In the genomic region with DNA sequence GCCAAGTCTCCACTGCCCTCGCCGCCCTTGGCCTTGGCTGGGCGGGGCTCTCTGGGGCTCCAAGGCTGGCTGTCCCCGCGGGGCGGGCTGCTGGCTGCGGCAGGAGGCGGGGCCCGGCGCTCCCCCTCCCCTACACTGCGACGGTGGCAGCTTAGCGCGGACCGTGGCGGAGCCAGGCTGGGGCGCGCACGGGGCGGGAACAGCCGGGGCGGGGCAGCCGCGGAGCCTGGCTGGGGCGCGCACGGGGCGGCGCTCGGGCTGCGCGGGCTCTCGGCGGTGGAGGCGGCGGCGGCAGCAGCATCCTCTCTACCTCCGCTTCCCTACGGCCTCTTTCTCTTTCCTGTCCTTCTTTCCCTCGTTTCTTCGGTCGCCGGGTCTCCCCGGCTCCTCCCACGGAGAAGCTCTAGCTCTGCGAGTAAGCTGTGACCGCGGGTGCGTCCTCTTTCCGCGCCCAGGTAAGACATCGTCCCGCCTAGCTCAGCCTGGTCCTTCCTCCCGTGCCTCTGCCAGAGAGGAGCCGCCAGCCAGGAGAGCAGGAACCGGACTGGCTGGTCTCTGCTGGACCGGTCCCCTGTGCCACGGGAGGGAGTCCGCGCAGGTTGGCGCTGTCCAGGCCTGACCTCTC, we compare ENCODE assay signal across 8 mouse cellular contexts. TPM values are rescaled to one million over a fixed set of nuclear protein-coding genes. Genes with fewer than 3 reads are reported as not detected.
A peak's percentile ranks its signal among the peaks of the same experiment; 100 is the strongest.
DNase-seq lines count a peak whose midpoint lies in the region; ATAC-seq and TF ChIP-seq lines count a peak whose summit lies in the region.

A gene (plus strand): TSS at position 233 of the 625 bp plus-strand sequence.

- H3K36me3 ChIP-seq in forebrain, embryonic 10.5 days (replicated peaks), result no peaks in the 10 kb centered on the region; the same call in 1 of the 2 replicates
- no peaks in the 10 kb centered on the region for H3K36me3 ChIP-seq in heart, embryonic 13.5 days
- H3K36me3 ChIP-seq in kidney, embryonic 16.5 days (ENCODE audit: insufficient read depth, low read length), result no peaks in the 10 kb centered on the region
- no peaks in the 10 kb centered on the region for H3K36me3 ChIP-seq in midbrain, postnatal 0 days (ENCODE audit: insufficient read depth, low read length)
- no peaks in the 10 kb centered on the region for H3K36me3 ChIP-seq in stomach, embryonic 15.5 days

- H3K4me2 ChIP-seq in heart, embryonic 13.5 days, result peak within 1 kb of the TSS; percentile 96
- H3K4me2 ChIP-seq in kidney, embryonic 16.5 days (replicated peaks; ENCODE audit: low read depth, low read length), result peak within 1 kb of the TSS; percentile 95
- H3K4me2 ChIP-seq in midbrain, postnatal 0 days (ENCODE audit: low read depth, low read length, poor library complexity, severe bottlenecking), result peak within 1 kb of the TSS; percentile 78
- peak within 1 kb of the TSS; percentile 83 for H3K4me2 ChIP-seq in stomach, embryonic 15.5 days

- peak within 1 kb of the TSS; percentile 90 for H3K27ac ChIP-seq in forebrain, embryonic 10.5 days
- no peak within 1 kb of the TSS for H3K27ac ChIP-seq in heart, embryonic 13.5 days (replicated peaks)
- H3K27ac ChIP-seq in kidney, embryonic 16.5 days (ENCODE audit: low read length), result no peak within 1 kb of the TSS
- H3K27ac ChIP-seq in midbrain, postnatal 0 days (ENCODE audit: low read depth, low read length), result peak within 1 kb of the TSS; percentile 85
- H3K27ac ChIP-seq in stomach, embryonic 15.5 days, result no peak within 1 kb of the TSS

- H3K27me3 ChIP-seq in forebrain, embryonic 10.5 days (ENCODE audit: poor library complexity, severe bottlenecking), result peaks cover 16% of the 10 kb centered on the region
- peaks cover 13% of the 10 kb centered on the region for H3K27me3 ChIP-seq in heart, embryonic 13.5 days (replicated peaks)
- H3K27me3 ChIP-seq in kidney, embryonic 16.5 days (ENCODE audit: insufficient read depth, low read length), result no peaks in the 10 kb centered on the region
- H3K27me3 ChIP-seq in midbrain, postnatal 0 days (ENCODE audit: insufficient read depth, low read length), result no peaks in the 10 kb centered on the region
- no peaks in the 10 kb centered on the region for H3K27me3 ChIP-seq in stomach, embryonic 15.5 days (replicated peaks)

- TF ChIP-seq CTCF in midbrain, postnatal 0 days (IDR thresholded peaks at IDR 0.05), result no peak

- peak; percentile 59 for DNase-seq in CD4-positive, CD25-positive, alpha-beta regulatory T cell, adult 2 months (ENCODE audit: low read depth, low spot score)
- DNase-seq in brain, adult 2 months (ENCODE audit: low read depth, low spot score), result peak; percentile 94
- peak; percentile 82 for DNase-seq in forebrain, embryonic 10.5 days (ENCODE audit: extremely low spot score, low spot score)
- DNase-seq in liver, result peak; percentile 68
- peak; percentile 90 for DNase-seq in midbrain, postnatal 0 days (ENCODE audit: low spot score)

- peak within 1 kb of the TSS; percentile 83 for H3K4me3 ChIP-seq in forebrain, embryonic 10.5 days
- peak within 1 kb of the TSS; percentile 72 for H3K4me3 ChIP-seq in heart, embryonic 13.5 days
- H3K4me3 ChIP-seq in kidney, embryonic 16.5 days (ENCODE audit: low read length), result peak within 1 kb of the TSS; percentile 76
- H3K4me3 ChIP-seq in midbrain, postnatal 0 days (ENCODE audit: low read depth, low read length), result peak within 1 kb of the TSS; percentile 90
- H3K4me3 ChIP-seq in stomach, embryonic 15.5 days (replicated peaks), result peak within 1 kb of the TSS; percentile 55

- peak within 1 kb of the TSS; percentile 80 for H3K9ac ChIP-seq in heart, embryonic 13.5 days
- peak within 1 kb of the TSS; percentile 71 for H3K9ac ChIP-seq in kidney, embryonic 16.5 days (replicated peaks; ENCODE audit: low read length)
- peak within 1 kb of the TSS; percentile 75 for H3K9ac ChIP-seq in midbrain, postnatal 0 days (replicated peaks; ENCODE audit: low read length, poor library complexity, severe bottlenecking)
- no peak within 1 kb of the TSS for H3K9ac ChIP-seq in stomach, embryonic 15.5 days

- no peaks in the 10 kb centered on the region for H3K9me3 ChIP-seq in forebrain, embryonic 10.5 days
- H3K9me3 ChIP-seq in heart, embryonic 13.5 days, result no peaks in the 10 kb centered on the region
- no peaks in the 10 kb centered on the region for H3K9me3 ChIP-seq in kidney, embryonic 16.5 days (ENCODE audit: low read length)
- no peaks in the 10 kb centered on the region for H3K9me3 ChIP-seq in midbrain, postnatal 0 days (ENCODE audit: low read length)
- H3K9me3 ChIP-seq in stomach, embryonic 15.5 days, result no peaks in the 10 kb centered on the region

- peaks cover 47% of the 10 kb centered on the region for H3K4me1 ChIP-seq in forebrain, embryonic 10.5 days
- H3K4me1 ChIP-seq in heart, embryonic 13.5 days, result peaks cover 9% of the 10 kb centered on the region
- peaks cover 10% of the 10 kb centered on the region for H3K4me1 ChIP-seq in kidney, embryonic 16.5 days (ENCODE audit: insufficient read depth, low read length)
- peaks cover 7% of the 10 kb centered on the region; the same call in 1 of the 2 replicates for H3K4me1 ChIP-seq in midbrain, postnatal 0 days (ENCODE audit: insufficient read depth, low read length)
- no peaks in the 10 kb centered on the region for H3K4me1 ChIP-seq in stomach, embryonic 15.5 days

- under 1% methylated on average over 61 of the region's 61 CpGs for WGBS in forebrain, embryonic 10.5 days
- WGBS in heart, embryonic 13.5 days, result under 1% methylated on average over 47 of the region's 61 CpGs
- under 1% methylated on average over 23 of the region's 61 CpGs for WGBS in kidney, embryonic 16.5 days
- under 1% methylated on average over 40 of the region's 61 CpGs for WGBS in midbrain, postnatal 0 days
- WGBS in stomach, embryonic 15.5 days, result under 1% methylated on average over 38 of the region's 61 CpGs

- peak; percentile 86 for ATAC-seq in heart, embryonic 13.5 days (ENCODE audit: extremely low read depth, insufficient number of reproducible peaks, low FRiP score, low TSS enrichment)
- ATAC-seq in kidney, embryonic 16.5 days (ENCODE audit: low FRiP score, low TSS enrichment), result peak; percentile 99
- peak; percentile 95 for ATAC-seq in midbrain, postnatal 0 days (ENCODE audit: low FRiP score)
- peak; percentile 99 for ATAC-seq in stomach, embryonic 15.5 days (ENCODE audit: insufficient read depth, low FRiP score, low read depth)

RNA-seq across cellular contexts. Expression of the gene that starts here (rescaled TPM):
- polyA plus RNA-seq in forebrain, embryonic 10.5 days (2016; fragmentation: Nextera tagmentation; extraction: Ambion mirVana), result 59.6 and 73.6 TPM in 2 replicates
- polyA plus RNA-seq in heart, embryonic 13.5 days (2015; fragmentation: Nextera tagmentation; extraction: Ambion mirVana), result 2.7 and 3.3 TPM in 2 replicates
- polyA plus RNA-seq in kidney, embryonic 16.5 days (2015; fragmentation: Nextera tagmentation; extraction: Ambion mirVana), result 6.9 and 8.2 TPM in 2 replicates
- total RNA-seq in midbrain, postnatal 0 days (2014; rRNA removed), result 1,392 and 1,504 TPM in 2 replicates
- polyA plus RNA-seq in midbrain, postnatal 0 days (2015; fragmentation: Nextera tagmentation; extraction: Ambion mirVana), result 292 and 341 TPM in 2 replicates
- 16.6 and 20.9 TPM in 2 replicates for polyA plus RNA-seq in stomach, embryonic 15.5 days (2015; fragmentation: Nextera tagmentation; extraction: Ambion mirVana)

Comparison
In these comparisons a context has a peak if more than half of its experiments do, and no peak if none do; other contexts are left out.
1. H3K27ac ChIP-seq: peak in forebrain, embryonic 10.5 days (single experiment) and midbrain, postnatal 0 days (single experiment); none in heart, embryonic 13.5 days (single experiment), kidney, embryonic 16.5 days (single experiment) and stomach, embryonic 15.5 days (single experiment).
2. Peak in every context shown above with its lines, with median percentiles within 50 percentile points of each other: DNase-seq, H3K4me3 ChIP-seq, ATAC-seq and H3K4me2 ChIP-seq.